Mouse (Mus musculus) cerebellum, adult 8-10 months (tissue): ENCODE measurements at regions not wholly inside any gene's neighbourhood (a gene's known extent, or its start where the extent isn't known, plus 50 kb on each side); places are given as distances from the start of the nearest gene placed in this dataset.

Source experiments
- DNase-seq: peaks from one replicate; pipeline ENCODE4 v3.0.0; 2022

GRCm38 (mm10) chr13:110814066-110814465, 419.2 kb downstream of the Plk2 start:
- peak; percentile 4 for DNase-seq

DNA sequence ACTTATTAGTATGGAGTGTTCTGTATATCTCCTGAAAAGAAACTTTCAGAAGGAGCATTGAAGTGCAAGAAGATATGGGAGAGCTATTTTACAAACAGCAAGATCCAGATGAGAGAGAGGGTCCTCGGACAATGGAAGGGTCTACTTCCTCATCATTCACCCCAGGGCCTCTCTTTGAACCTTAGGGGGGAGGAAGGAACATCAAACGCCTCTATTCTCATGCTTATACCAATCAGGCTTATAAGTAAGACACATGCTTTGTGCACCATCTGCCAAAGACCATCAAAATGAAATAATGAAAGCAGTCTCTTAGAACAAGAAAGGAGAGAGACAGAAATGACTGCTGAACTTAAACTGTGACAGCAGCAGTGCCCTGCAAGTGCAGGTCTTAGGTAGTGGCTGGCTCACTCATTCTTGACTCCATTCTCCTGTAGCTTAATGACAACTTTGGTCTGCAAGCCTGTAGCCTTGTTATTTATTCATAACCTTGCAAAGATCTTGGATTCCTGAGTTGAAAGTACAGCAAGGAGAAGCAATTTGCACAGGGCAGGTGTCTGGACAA, 424.5 kb downstream of the Plk2 start:
- no peak for DNase-seq

- no peak for DNase-seq
Observed at GRCm38 (mm10) chr13:110824878-110825277, 429.9 kb upstream of the Actbl2 start.

GRCm38 (mm10) chr13:110832442-110832841, 422.4 kb upstream of the Actbl2 start:
- no peak for DNase-seq

DNA sequence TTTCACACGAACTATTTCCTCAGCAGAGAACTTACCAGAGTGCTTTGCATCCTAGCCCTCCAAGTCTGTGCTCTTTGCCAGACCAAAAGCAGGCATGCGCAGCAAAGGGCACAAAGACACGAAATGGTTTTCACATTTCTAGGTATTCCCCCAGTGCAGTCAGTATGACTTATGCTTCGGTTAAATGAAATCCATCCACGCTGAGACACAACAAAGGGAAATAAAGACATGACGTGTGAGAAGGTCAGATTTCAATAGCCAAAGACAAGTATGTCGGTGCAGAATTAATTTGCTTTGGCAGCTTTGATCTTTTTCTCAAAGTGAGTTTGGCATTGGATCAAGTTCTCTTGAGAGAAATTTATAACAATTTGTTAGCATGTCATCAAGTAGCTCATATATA, 417.9 kb upstream of the Actbl2 start:
- DNase-seq: no peak

DNA sequence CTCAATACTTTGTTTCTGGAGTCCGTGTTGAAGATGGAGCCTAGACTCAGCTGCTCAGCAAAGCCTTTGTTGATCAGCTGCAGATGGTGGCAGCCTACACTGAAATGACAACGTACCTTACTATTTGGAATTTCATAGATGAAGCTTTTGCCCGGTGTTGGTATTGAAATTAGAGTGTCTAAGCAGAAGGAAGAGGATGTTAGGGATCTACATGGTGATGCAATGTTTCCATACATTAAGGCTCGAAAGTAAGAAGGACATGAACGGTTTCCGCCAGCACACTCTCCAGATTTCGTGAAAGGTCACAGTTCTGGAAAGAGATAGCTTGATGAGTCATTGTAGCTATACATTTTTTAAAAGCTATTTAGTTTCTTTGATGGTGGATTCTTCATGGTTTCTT, 412.9 kb upstream of the Actbl2 start:
- no peak for DNase-seq

GRCm38 (mm10) chr13:110845695-110846094, 409.1 kb upstream of the Actbl2 start:
- no peak for DNase-seq

DNA sequence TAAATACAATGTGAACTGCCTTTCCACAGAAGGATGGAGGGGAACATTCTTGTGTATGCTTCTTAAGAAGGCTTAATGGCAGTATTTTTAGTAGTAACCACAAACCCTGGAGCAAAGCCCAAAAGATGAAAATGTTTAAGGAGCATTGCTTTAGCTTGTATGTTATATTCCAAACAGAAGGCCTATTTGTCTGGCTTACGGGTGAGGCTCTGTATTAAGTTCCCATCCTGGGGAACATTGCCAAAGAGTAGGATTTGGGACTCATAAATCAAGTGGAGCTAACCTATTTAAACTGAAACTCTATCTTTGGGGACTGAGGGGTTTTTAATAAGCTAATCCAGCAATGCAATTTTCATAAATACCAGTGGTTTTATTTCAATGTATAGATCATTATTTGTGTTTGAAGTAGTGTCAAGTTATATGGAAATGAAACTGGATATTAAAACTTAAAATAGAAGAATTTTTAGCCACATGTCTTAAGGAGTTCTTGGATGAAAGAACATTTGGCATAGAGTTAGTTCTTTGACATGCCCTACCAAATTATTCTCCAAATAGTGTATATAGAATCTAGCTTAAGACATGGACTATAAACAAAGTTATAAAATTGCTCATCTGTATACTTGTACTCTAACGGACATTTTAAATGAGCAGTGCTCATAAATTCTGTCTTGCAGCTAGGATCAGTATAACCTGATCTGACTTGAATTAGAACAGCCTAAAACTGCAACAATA, 401.7 kb upstream of the Actbl2 start:
- DNase-seq: no peak

- DNase-seq: no peak
Observed at GRCm38 (mm10) chr13:110854213-110854612, 400.6 kb upstream of the Actbl2 start.

DNA sequence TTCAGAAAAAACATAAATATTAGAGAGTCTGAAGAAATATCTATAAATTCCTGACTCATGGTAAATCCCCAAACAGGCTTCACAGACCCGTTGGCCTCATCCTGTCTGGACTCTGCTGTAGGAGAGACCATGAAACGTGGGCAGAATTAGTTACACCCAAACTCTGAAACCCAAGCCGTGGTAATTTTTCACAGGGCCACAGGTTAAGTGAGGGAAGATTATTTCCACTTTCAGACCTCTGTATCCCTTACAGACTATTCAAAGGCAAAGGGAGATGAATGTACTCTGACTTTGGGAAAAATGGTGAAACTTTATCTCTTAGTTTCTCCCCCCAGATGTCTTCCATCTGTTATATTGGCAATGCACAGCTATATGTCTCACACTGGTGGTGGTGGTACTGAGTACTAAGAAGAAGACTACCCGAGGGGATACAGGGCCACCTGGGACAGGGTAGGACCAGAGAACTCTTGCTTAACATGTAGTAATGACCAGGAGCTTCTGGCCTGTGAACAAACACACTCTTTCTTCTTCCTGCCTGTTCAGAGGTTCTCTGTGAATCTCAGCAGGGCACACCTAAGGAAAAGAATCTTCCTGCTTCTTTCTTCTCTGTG, 388.8 kb upstream of the Actbl2 start:
- DNase-seq: no peak

GRCm38 (mm10) chr13:110866713-110867112, 388.1 kb upstream of the Actbl2 start:
- DNase-seq: no peak

DNA sequence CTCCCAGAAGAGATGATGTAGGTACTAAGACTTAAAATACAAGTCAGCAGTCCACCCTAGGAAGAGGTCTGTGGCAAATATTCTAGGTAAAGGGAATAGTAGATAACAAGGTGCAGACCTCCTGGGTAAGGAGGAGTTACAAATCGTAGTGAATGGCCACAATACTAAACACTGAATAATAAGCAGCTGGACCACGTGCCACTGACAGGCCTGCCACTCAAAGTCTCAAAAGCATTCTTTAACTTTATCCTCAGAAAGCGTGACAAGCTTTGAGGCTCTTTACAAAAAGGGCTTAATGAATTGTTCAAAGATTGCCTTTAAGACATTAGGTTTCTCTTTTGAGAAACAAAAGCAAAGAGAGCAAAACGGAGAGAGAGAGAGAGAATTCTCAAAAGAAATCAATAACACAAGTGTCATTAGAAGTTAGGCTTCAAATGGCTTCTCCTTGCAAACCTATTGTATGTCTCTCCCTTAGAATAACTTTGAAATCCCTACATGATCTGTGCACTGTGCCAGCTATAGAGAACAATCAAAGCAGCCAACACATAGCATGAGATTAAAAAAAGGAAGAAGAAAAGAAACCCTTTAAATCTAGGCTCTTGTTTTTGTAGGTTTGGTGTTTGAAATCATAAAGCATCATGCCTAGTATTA, 383.6 kb upstream of the Actbl2 start:
- no peak for DNase-seq

DNA sequence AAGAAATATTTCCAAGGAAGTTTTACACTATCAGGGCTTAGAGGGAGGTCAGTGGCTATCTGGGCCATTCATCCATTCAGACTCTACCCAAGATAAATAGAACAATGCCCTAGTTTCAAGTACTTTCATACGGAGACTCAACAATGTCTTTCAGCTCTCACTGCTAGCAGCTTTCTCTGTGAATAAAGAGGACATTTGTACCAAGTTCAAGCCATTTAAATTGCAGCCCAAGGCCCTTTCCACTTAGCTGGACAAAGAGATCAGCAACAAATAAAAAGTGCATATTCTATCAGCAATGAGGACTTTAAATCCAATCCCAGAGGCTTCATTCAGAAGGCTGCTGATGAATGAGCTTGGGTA, 383.1 kb upstream of the Actbl2 start:
- no peak for DNase-seq

- no peak for DNase-seq
Observed at GRCm38 (mm10) chr13:110881573-110881972, 373.2 kb upstream of the Actbl2 start.

DNA sequence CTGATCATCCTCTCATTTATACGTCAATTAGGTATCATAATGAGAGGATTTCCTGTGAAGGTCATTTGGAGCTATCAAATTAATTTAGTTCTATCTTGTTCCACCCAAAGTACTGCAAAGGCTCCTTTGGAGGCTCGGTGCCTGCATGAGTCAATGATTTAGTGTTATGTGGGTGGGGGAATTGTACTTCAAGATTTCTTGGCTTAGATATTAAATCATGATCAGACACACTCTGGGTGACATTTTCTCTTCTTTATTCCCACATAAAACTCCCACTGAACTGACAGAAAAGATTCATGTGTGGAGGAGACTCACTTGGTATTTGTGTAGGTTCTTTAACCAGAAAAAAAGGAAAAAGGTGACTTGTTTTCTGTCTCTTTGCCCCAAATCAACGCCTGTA, 372.6 kb upstream of the Actbl2 start:
- DNase-seq: no peak

DNA sequence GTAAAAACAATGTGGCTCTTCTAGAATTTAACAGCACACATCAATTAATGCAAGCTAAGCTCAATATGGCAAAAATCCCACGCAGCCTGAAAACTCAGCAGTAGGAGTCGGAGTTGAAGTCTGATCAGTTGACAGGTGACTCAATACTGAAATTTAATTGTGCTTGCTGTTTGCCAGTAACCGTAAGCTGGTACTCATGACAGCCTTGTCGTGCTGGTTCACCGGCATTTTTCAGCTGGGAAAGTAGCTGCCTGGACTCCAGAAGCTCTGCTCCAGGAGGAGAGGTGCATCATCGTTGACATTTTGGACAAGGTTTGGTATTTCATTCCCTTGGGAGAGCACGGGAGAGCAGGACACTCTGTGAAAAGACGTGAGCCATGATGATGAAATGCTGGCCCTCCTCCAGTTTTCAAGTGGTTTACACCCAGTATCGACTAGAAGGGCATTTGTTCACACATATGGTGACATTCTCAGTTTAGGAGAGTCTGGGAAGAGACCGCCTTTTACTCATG, 372.1 kb upstream of the Actbl2 start:
- no peak for DNase-seq

DNA sequence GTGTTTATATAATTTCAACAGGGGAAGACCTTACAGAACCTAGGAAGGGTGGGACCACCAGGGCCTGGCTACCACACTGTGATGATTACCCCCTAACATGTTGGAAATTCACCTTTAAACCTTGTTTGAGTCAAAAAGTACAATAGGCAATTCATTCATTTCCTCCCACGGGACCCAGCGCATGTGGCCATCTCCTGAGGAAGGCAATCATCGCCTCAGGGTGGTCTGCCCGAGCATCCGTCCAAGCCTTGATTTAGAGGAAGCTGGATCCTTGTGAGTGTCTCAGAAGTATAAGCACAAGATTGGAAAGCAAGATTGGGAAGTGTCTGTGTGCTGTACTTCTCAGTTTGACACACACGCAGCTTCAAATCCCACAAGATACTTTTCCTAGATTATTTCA, 360.9 kb upstream of the Actbl2 start:
- DNase-seq: no peak

GRCm38 (mm10) chr13:110895349-110895748, 359.5 kb upstream of the Actbl2 start:
- DNase-seq: no peak

GRCm38 (mm10) chr13:110895900-110896299, 358.9 kb upstream of the Actbl2 start:
- DNase-seq: no peak

GRCm38 (mm10) chr13:110897621-110898020, 357.2 kb upstream of the Actbl2 start:
- no peak for DNase-seq

- no peak for DNase-seq
Observed at GRCm38 (mm10) chr13:110902994-110903644, 351.7 kb upstream of the Actbl2 start.

GRCm38 (mm10) chr13:110907319-110907955, 347.4 kb upstream of the Actbl2 start:
- no peak for DNase-seq

DNA sequence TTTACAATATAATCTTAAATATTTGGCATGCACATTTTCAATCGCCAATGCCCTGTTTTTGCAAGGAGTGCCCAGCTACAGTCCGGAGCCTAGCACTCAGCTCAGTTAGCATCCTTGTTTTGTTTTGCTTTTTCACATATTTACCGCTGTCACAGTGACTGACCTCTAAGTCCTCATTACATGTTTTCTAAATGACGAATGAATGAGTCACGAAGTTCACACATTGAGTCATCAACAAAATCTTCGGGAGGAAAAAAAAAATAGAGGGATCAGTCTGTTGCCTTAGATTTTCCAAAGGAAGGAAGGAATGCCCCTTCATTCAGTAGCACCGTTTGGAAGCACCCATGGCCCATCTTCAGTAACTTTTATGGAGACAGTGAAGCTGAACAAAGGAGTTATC, 342.9 kb upstream of the Actbl2 start:
- no peak for DNase-seq
